Mouse (Mus musculus) CH12.LX (cell line): Measurements from ENCODE around the gene 1110032A03Rik. TPM values are rescaled to one million over a fixed set of nuclear protein-coding genes. Genes with fewer than 3 reads are reported as not detected.

ENCODE experiments used
- DNase-seq: peaks from one replicate; pipeline ENCODE4 v3.0.0-alpha.2; 2013; ENCODE audit errors: extremely low read depth
- H3K27ac ChIP-seq: 2 replicates; pipeline ENCODE4 v1.5.1; 2012; ENCODE audit warnings: low read depth, mild to moderate bottlenecking, control low read depth, moderate library complexity; ENCODE audit not compliant: insufficient read depth
- H3K27me3 ChIP-seq: replicated peaks from 2 replicates; pipeline ENCODE3; 2012; ENCODE audit warnings: inconsistent platforms
- H3K36me3 ChIP-seq, 2 experiments: replicated peaks in 1 of 2; 2 replicates each; pipeline versions ENCODE3 to v1.6.1; 2012; ENCODE audit warnings: inconsistent platforms in 1 of 2, low read length in 1 of 2, mild to moderate bottlenecking in 1 of 2, mixed read lengths in 1 of 2, moderate library complexity in 1 of 2; ENCODE audit not compliant: control insufficient read depth in 1 of 2, insufficient read depth in 1 of 2
- H3K4me1 ChIP-seq, 2 experiments: 2 replicates each; pipeline ENCODE4 v1.6.1; 2012; ENCODE audit warnings: inconsistent platforms in 1 of 2, moderate library complexity in 1 of 2; ENCODE audit not compliant: insufficient read depth in 2 of 2, control insufficient read depth in 1 of 2
- H3K4me2 ChIP-seq: 2 replicates; pipeline ENCODE4 v1.6.1; 2012; ENCODE audit warnings: low read depth, mild to moderate bottlenecking, control low read depth; ENCODE audit not compliant: poor library complexity, insufficient read depth, severe bottlenecking
- H3K4me3 ChIP-seq, 3 experiments: fragments of 150-350 bp in 1 of 3; sonication (generic) in 1 of 3; replicated peaks in 1 of 3; 2 replicates each; pipeline versions ENCODE3 to v1.5.1; 2011 to 2012; ENCODE audit warnings: low read depth in 2 of 3, low read length in 2 of 3, mild to moderate bottlenecking in 2 of 3, moderate library complexity in 2 of 3, control low read depth in 1 of 3, improper control_type of control experiment in 1 of 3, inconsistent platforms in 1 of 3, mixed read lengths in 1 of 3; ENCODE audit not compliant: poor library complexity in 1 of 3
- H3K79me2 ChIP-seq: replicated peaks from 2 replicates; pipeline ENCODE4 v1.6.1; 2012; ENCODE audit warnings: mild to moderate bottlenecking, moderate library complexity; ENCODE audit not compliant: control insufficient read depth, poor library complexity, insufficient read depth, severe bottlenecking; ENCODE audit errors: extremely low read depth
- H3K9ac ChIP-seq: 2 replicates; pipeline ENCODE4 v1.6.1; 2012; ENCODE audit warnings: low read depth, mild to moderate bottlenecking, control low read depth, moderate library complexity; ENCODE audit not compliant: insufficient read depth
- H3K9me3 ChIP-seq: replicated peaks from 2 replicates; pipeline ENCODE3; 2012; ENCODE audit warnings: low read length, inconsistent platforms, mixed read lengths
- BHLHE40 ChIP-seq: IDR thresholded peaks from 2 replicates; pipeline ENCODE4 v1.6.1; 2011; ENCODE audit warnings: mild to moderate bottlenecking, low read depth, low read length, improper control_type of control experiment
- CHD1 ChIP-seq: IDR thresholded peaks from 2 replicates; pipeline ENCODE4 v1.6.1; 2012; ENCODE audit warnings: low read depth, low read length, improper control_type of control experiment, inconsistent platforms
- CHD2 ChIP-seq: IDR thresholded peaks from 2 replicates; pipeline ENCODE4 v1.6.1; 2011; ENCODE audit warnings: low read length, improper control_type of control experiment
- CTCF ChIP-seq, 2 experiments: IDR thresholded peaks in 1 of 2; conservative IDR thresholded peaks in 1 of 2; 2 replicates each; pipeline ENCODE4 v1.5.1; 2011 to 2012; ENCODE audit warnings: low read depth in 2 of 2, low read length in 2 of 2, improper control_type of control experiment in 1 of 2, inconsistent platforms in 1 of 2, mild to moderate bottlenecking in 1 of 2, moderate library complexity in 1 of 2
- E2F4 ChIP-seq: IDR thresholded peaks from 2 replicates; pipeline ENCODE4 v1.6.1; 2011; ENCODE audit warnings: low read depth, low read length, improper control_type of control experiment; ENCODE audit not compliant: insufficient replicate concordance
- ELF1 ChIP-seq: IDR thresholded peaks from 2 replicates; pipeline ENCODE4 v1.6.1; 2014; ENCODE audit warnings: low read depth, mild to moderate bottlenecking, inconsistent platforms, low read length, improper control_type of control experiment
- EP300 ChIP-seq: IDR thresholded peaks from 2 replicates; pipeline ENCODE4 v1.6.1; 2011; ENCODE audit warnings: low read length, improper control_type of control experiment
- ETS1 ChIP-seq: conservative IDR thresholded peaks from 2 replicates; pipeline ENCODE4 v1.6.1; 2012; ENCODE audit warnings: low read depth, mild to moderate bottlenecking, inconsistent platforms, low read length, improper control_type of control experiment, moderate library complexity
- GABPA ChIP-seq: IDR thresholded peaks from 2 replicates; pipeline ENCODE4 v1.6.1; 2012; ENCODE audit warnings: low read depth, low read length, improper control_type of control experiment, inconsistent platforms; ENCODE audit not compliant: insufficient replicate concordance
- HCFC1 ChIP-seq: IDR thresholded peaks from 2 replicates; pipeline ENCODE4 v1.6.1; 2012; ENCODE audit warnings: low read depth, mild to moderate bottlenecking, inconsistent platforms, low read length, improper control_type of control experiment
- IRF4 ChIP-seq: IDR thresholded peaks from 2 replicates; pipeline ENCODE4 v1.6.1; 2014; ENCODE audit warnings: low read depth, mild to moderate bottlenecking, inconsistent platforms, low read length, improper control_type of control experiment
- JUN ChIP-seq: IDR thresholded peaks from 2 replicates; pipeline ENCODE4 v1.6.1; 2011; ENCODE audit warnings: low read depth, mild to moderate bottlenecking, low read length, improper control_type of control experiment, moderate library complexity; ENCODE audit not compliant: insufficient read depth
- JUND ChIP-seq: conservative IDR thresholded peaks from 2 replicates; pipeline ENCODE4 v1.6.1; 2011; ENCODE audit warnings: low read depth, low read length, improper control_type of control experiment
- KAT2A ChIP-seq: IDR thresholded peaks from 2 replicates; pipeline ENCODE4 v1.6.1; 2012; ENCODE audit warnings: low read length, improper control_type of control experiment, inconsistent platforms; ENCODE audit not compliant: insufficient replicate concordance
- MAFK ChIP-seq: IDR thresholded peaks from 2 replicates; pipeline ENCODE4 v1.6.1; 2011; ENCODE audit warnings: low read length, improper control_type of control experiment; ENCODE audit not compliant: insufficient replicate concordance
- MAX ChIP-seq: IDR thresholded peaks from 2 replicates; pipeline ENCODE4 v1.6.1; 2011; ENCODE audit warnings: low read length, improper control_type of control experiment
- MAZ ChIP-seq: IDR thresholded peaks from 2 replicates; pipeline ENCODE4 v1.6.1; 2012; ENCODE audit warnings: low read depth, mild to moderate bottlenecking, inconsistent platforms, low read length, improper control_type of control experiment, moderate library complexity
- MEF2A ChIP-seq: IDR thresholded peaks from 2 replicates; pipeline ENCODE4 v1.6.1; 2014; ENCODE audit warnings: low read depth, mild to moderate bottlenecking, inconsistent platforms, low read length, improper control_type of control experiment, borderline replicate concordance
- MXI1 ChIP-seq: IDR thresholded peaks from 2 replicates; pipeline ENCODE4 v1.6.1; 2011; ENCODE audit warnings: mild to moderate bottlenecking, low read depth, low read length, improper control_type of control experiment
- MYC ChIP-seq: IDR thresholded peaks from 2 replicates; pipeline ENCODE4 v1.6.1; 2011; ENCODE audit warnings: low read depth, mild to moderate bottlenecking, improper control_type of control experiment, low read length
- NRF1 ChIP-seq: IDR thresholded peaks from 2 replicates; pipeline ENCODE4 v1.6.1; 2014; ENCODE audit warnings: low read depth, mild to moderate bottlenecking, inconsistent platforms, low read length, improper control_type of control experiment, moderate library complexity
- PAX5 ChIP-seq: IDR thresholded peaks from 2 replicates; pipeline ENCODE4 v1.6.1; 2012; ENCODE audit warnings: low read length, inconsistent platforms, mixed read lengths
- POLR2A ChIP-seq: IDR thresholded peaks from 2 replicates; pipeline ENCODE4 v1.6.1; 2011; ENCODE audit warnings: low read depth, mild to moderate bottlenecking, improper control_type of control experiment, low read length
- POLR2AphosphoS2 ChIP-seq: IDR thresholded peaks from 2 replicates; pipeline ENCODE4 v1.6.1; 2011; ENCODE audit warnings: low read depth, low read length, improper control_type of control experiment
- RAD21 ChIP-seq: IDR thresholded peaks from 2 replicates; pipeline ENCODE4 v1.6.1; 2011; ENCODE audit warnings: low read depth, mild to moderate bottlenecking, low read length, improper control_type of control experiment, moderate library complexity
- RCOR1 ChIP-seq: conservative IDR thresholded peaks from 2 replicates; pipeline ENCODE4 v1.6.1; 2012; ENCODE audit warnings: low read depth, mild to moderate bottlenecking, inconsistent platforms, low read length, improper control_type of control experiment
- SIN3A ChIP-seq: IDR thresholded peaks from 2 replicates; pipeline ENCODE4 v1.6.1; 2012; ENCODE audit warnings: low read length, improper control_type of control experiment, inconsistent platforms
- SMC3 ChIP-seq: IDR thresholded peaks from 2 replicates; pipeline ENCODE4 v1.6.1; 2011; ENCODE audit warnings: low read depth, low read length, improper control_type of control experiment
- TBP ChIP-seq: conservative IDR thresholded peaks from 2 replicates; pipeline ENCODE4 v1.6.1; 2011; ENCODE audit warnings: low read depth, low read length, improper control_type of control experiment
- TCF12 ChIP-seq: IDR thresholded peaks from 2 replicates; pipeline ENCODE4 v1.6.1; 2014; ENCODE audit warnings: low read depth, mild to moderate bottlenecking, inconsistent platforms, low read length, improper control_type of control experiment
- UBTF ChIP-seq: IDR thresholded peaks from 2 replicates; pipeline ENCODE4 v1.6.1; 2012; ENCODE audit warnings: low read depth, mild to moderate bottlenecking, inconsistent platforms, low read length, improper control_type of control experiment, moderate library complexity
- USF1 ChIP-seq: IDR thresholded peaks from 2 replicates; pipeline ENCODE4 v1.6.1; 2014; ENCODE audit warnings: low read depth, mild to moderate bottlenecking, inconsistent platforms, low read length, improper control_type of control experiment
- USF2 ChIP-seq: conservative IDR thresholded peaks from 2 replicates; pipeline ENCODE4 v1.6.1; 2011; ENCODE audit warnings: low read depth, low read length, improper control_type of control experiment
- ZC3H11A ChIP-seq: IDR thresholded peaks from 2 replicates; pipeline ENCODE4 v1.6.1; 2012; ENCODE audit warnings: low read depth, mild to moderate bottlenecking, inconsistent platforms, low read length, improper control_type of control experiment
- ZKSCAN1 ChIP-seq: IDR thresholded peaks from 2 replicates; pipeline ENCODE4 v1.6.1; 2012; ENCODE audit warnings: low read depth, inconsistent platforms, low read length, improper control_type of control experiment, borderline replicate concordance
- ZMIZ1 ChIP-seq: IDR thresholded peaks from 2 replicates; pipeline ENCODE4 v1.6.1; 2012; ENCODE audit warnings: low read depth, mild to moderate bottlenecking, inconsistent platforms, low read length, improper control_type of control experiment
- ZNF384 ChIP-seq: IDR thresholded peaks from 2 replicates; pipeline ENCODE4 v1.6.1; 2012; ENCODE audit warnings: low read depth, low read length, improper control_type of control experiment, inconsistent platforms
- dilution Hi-C: fragments of 300-500 bp; cut with MboI; formaldehyde crosslinking; loops from 2 replicates; pipeline ENCODE4 v1.14.3; 2020; ENCODE audit warnings: low sequenced_read_pairs; ENCODE audit not compliant: extremely low pct_unique_long_range_greater_than_20kb, extremely low pct_ligation_motif_present
- in situ Hi-C: fragments of 300-500 bp; cut with MboI; formaldehyde crosslinking; loops from 3 replicates; pipeline ENCODE4 v1.14.3; 2019; ENCODE audit warnings: low sequenced_read_pairs, low pct_ligation_motif_present, low pct_unique_long_range_greater_than_20kb, mixed read lengths
- polyA plus RNA-seq: library from polyadenylated mRNA; unstranded; fragments of >175 nt; gene quantifications from 2 replicates; pipeline ENCODE4 v1.2.1, GENCODE M21; 2012; ENCODE audit warnings: low read depth; ENCODE audit not compliant: insufficient read length
- total RNA-seq, 2 experiments: library from RNA; depleted of rRNA; stranded (reverse); fragments of 300-350 nt in 1 of 2; fragments of >200 nt in 1 of 2; gene quantifications; 2 replicates each; pipeline ENCODE4 v1.2.3; 2012 to 2014

1110032A03Rik gene
- total and polyA plus RNA-seq, 3 experiments = 7.7 to 11.3 (median 9.0) TPM

- Histone ChIP-seq H3K27ac (peak within 1 kb of the TSS; percentile 38; the same call in 1 of the 2 replicates), H3K4me3 (peak within 1 kb of the TSS; percentile 75 to 87 (median 86)), H3K27me3 (no peaks in the 10 kb centered on the region), H3K4me1 (peaks cover 7 to 20% of the 10 kb centered on the region in 2 experiments; a peak in 2 of 4 replicates), H3K4me2 (peak within 1 kb of the TSS; percentile 93), H3K9ac (peak within 1 kb of the TSS; percentile 91), H3K9me3 (no peaks in the 10 kb centered on the region), H3K79me2 (peaks cover 6% of the 10 kb centered on the region; the same call in 1 of the 2 replicates), H3K36me3 (peaks cover 8 to 33% of the 10 kb centered on the region in 2 experiments)
- dilution Hi-C loops (no loop called here), in situ Hi-C loops (no loop called here)
- DNase-seq = peak; percentile 97
- TF ChIP-seq TBP (0 out of 2 replicates have a peak, but pooled peaks have one; percentile 50), RCOR1 (no peak; the same call in 1 of the 2 replicates), CHD2 (peak; percentile 78), EP300 (no peak), ELF1 (peak; percentile 85), PAX5 (no peak), ZNF384 (no peak), IRF4 (peak; percentile 71; the same call in 1 of the 2 replicates), RAD21 (no peak; the same call in none of the 2 replicates), CTCF (conservative IDR thresholded peaks at IDR 0.05 in 1 of 2, IDR thresholded peaks at IDR 0.05 in 1 of 2; ENCODE audit: low read depth in 2 of 2, low read length in 2 of 2) (peak; percentile 31 to 76; a peak in 3 of 4 replicates), CHD1 (no peak), SMC3 (peak; percentile 47), MEF2A (peak; percentile 72; the same call in 1 of the 2 replicates), JUN (peak; percentile 17; the same call in 1 of the 2 replicates), KAT2A (peak; percentile 84; the same call in 1 of the 2 replicates), POLR2AphosphoS2 (no peak), MXI1 (peak; percentile 84), MYC (peak; percentile 89), ZKSCAN1 (no peak), TCF12 (peak; percentile 74), SIN3A (peak; percentile 99), BHLHE40 (peak; percentile 37; the same call in 1 of the 2 replicates), POLR2A (peak; percentile 74), USF2 (no peak), GABPA (peak; percentile 62; the same call in 1 of the 2 replicates), NRF1 (peak; percentile 79), MAFK (no peak), ETS1 (0 out of 2 replicates have a peak, but pooled peaks have one; percentile 24), ZMIZ1 (0 out of 2 replicates have a peak, but pooled peaks have one; percentile 59), HCFC1 (peak; percentile 94), MAZ (peak; percentile 100), E2F4 (0 out of 2 replicates have a peak, but pooled peaks have one; percentile 67), JUND (peak; percentile 44; the same call in 1 of the 2 replicates), USF1 (no peak), MAX (peak; percentile 84), ZC3H11A (no peak), UBTF (peak; percentile 63; the same call in 1 of the 2 replicates)
Observed at GRCm38 (mm10) chr9:50768107-50769002, 7.0 kb downstream of the 1110032A03Rik start, which contains the start of gene Fdxacb1. Gene Fdxacb1 (plus strand): TSS chr9:50768236.
